In genomic region chr12:64137997-64138396, GRCm38 (mm10) we compare ENCODE assay signal across 13 mouse cellular contexts.
A peak's percentile ranks its signal among the peaks of the same experiment; 100 is the strongest.
DNase-seq lines count a peak whose midpoint lies in the region.
"Had no signal": no experiment of that assay in that cellular context is flagged by ENCODE, and none has a peak within 500 bp of the region (broad histone marks: within the 10 kb centered on the region; RNA-seq: fewer than 3 reads in every experiment).

No protein-coding gene starts in this region.

- DNase-seq in frontal cortex, adult 2 months (ENCODE audit: extremely low spot score in 1 of 2, low spot score in 1 of 2), result peak; percentile 1 to 4
- no peak for DNase-seq in frontal cortex, postnatal 36 days (ENCODE audit: low spot score in 2 of 2)
- peak; percentile 15 for DNase-seq in layer of hippocampus, adult 9-11 months
- DNase-seq in layer of hippocampus, postnatal 10 days (ENCODE audit: low spot score in 2 of 2), result no peak
- DNase-seq in right cerebral cortex, adult 2 months (ENCODE audit: low spot score in 2 of 2), result peak; percentile 4 to 20
- DNase-seq in right cerebral cortex, postnatal 10 days (ENCODE audit: low spot score in 2 of 2), result no peak
- DNase-seq in heart, adult 8-10 months (ENCODE audit: low spot score), result no peak
- DNase-seq: adrenal gland, postnatal 25 days; cerebellum, adult 2 months; cerebellum, postnatal 10 days; forebrain, postnatal 0 days; gastrocnemius, postnatal 25 days; heart, postnatal 36 days had no signal

Comparison
In these comparisons a context has a peak if more than half of its experiments do, and no peak if none do; other contexts are left out.
1. DNase-seq: peak in frontal cortex, adult 2 months (2 of 2), layer of hippocampus, adult 9-11 months (single experiment) and right cerebral cortex, adult 2 months (2 of 2); none in frontal cortex, postnatal 36 days (0 of 2), layer of hippocampus, postnatal 10 days (0 of 2), right cerebral cortex, postnatal 10 days (0 of 2) and heart, adult 8-10 months (single experiment).